8 mouse cellular contexts compared by ENCODE assay signal in the genomic region with DNA sequence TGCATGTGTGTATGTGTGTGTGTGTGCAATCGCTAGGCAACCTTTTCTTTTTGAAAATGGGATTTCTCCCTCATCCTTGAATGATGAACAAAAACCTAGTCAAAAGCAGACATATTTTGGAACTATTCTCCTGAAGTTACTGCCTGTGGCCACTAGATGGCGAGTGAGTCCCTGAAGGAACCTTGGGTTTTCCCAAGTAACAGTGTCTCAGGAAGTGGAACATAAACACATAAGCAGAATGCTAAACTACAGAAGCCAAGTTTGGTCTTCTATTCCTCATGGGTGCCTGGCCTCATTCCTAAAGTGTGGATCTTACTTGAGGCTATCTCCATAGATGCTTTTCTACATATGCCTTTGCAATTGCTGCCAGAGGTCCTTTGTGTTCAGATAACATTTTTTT. TPM values are rescaled to one million over a fixed set of nuclear protein-coding genes. Genes with fewer than 3 reads are reported as not detected.
DNase-seq lines count a peak whose midpoint lies in the region; ATAC-seq and TF ChIP-seq lines count a peak whose summit lies in the region.
"Had no signal": no experiment of that assay in that cellular context is flagged by ENCODE, and none has a peak within 500 bp of the region (broad histone marks: within the 10 kb centered on the region; RNA-seq: fewer than 3 reads in every experiment).

No protein-coding gene starts in this region.

- H3K4me1 ChIP-seq in thymus, adult 2 months (replicated peaks; ENCODE audit: control insufficient read depth, insufficient read depth, low read length), result no peaks in the 10 kb centered on the region
- H3K4me1 ChIP-seq in bone marrow, adult 2 months (ENCODE audit: control insufficient read depth, insufficient read depth, low read length), result peaks cover 2% of the 10 kb centered on the region
- H3K4me1 ChIP-seq in forebrain, embryonic 14.5 days (ENCODE audit: control insufficient read depth, insufficient read depth, low read length), result no peaks in the 10 kb centered on the region
- no peaks in the 10 kb centered on the region for H3K4me1 ChIP-seq in lung, postnatal 0 days (ENCODE audit: insufficient read depth, low read depth, low read length)

- no peak for TF ChIP-seq EP300 in lung, postnatal 0 days (IDR thresholded peaks at IDR 0.05)

- no peaks in the 10 kb centered on the region for H3K9me3 ChIP-seq in forebrain, embryonic 14.5 days (replicated peaks; ENCODE audit: control insufficient read depth, low read length)
- no peaks in the 10 kb centered on the region for H3K9me3 ChIP-seq in lung, postnatal 0 days (ENCODE audit: low read length)

- no peak overlapping the region for H3K4me2 ChIP-seq in forebrain, embryonic 14.5 days (ENCODE audit: low read length)
- no peak overlapping the region for H3K4me2 ChIP-seq in lung, postnatal 0 days (replicated peaks; ENCODE audit: low read depth, low read length)

- H3K36me3 ChIP-seq in thymus, adult 2 months (ENCODE audit: control insufficient read depth, insufficient read depth, low read length), result no peaks in the 10 kb centered on the region
- peaks cover 34% of the 10 kb centered on the region for H3K36me3 ChIP-seq in forebrain, embryonic 14.5 days (ENCODE audit: control insufficient read depth, insufficient read depth, low read length)
- peaks cover 4% of the 10 kb centered on the region; the same call in 1 of the 2 replicates for H3K36me3 ChIP-seq in lung, postnatal 0 days (ENCODE audit: insufficient read depth, low read length)

- ATAC-seq in forebrain, embryonic 14.5 days, result no peak
- ATAC-seq in lung, postnatal 0 days, result peak; percentile 57; the same call in 1 of the 2 replicates

- no peak for TF ChIP-seq POLR2A in thymus, adult 2 months (IDR thresholded peaks at IDR 0.05; ENCODE audit: control insufficient read depth, extremely low read depth, insufficient read depth, low read length, poor library complexity)
- no peak for TF ChIP-seq POLR2A in bone marrow, adult 2 months (IDR thresholded peaks at IDR 0.05; ENCODE audit: borderline replicate concordance, control insufficient read depth, low read depth, low read length)

- DNase-seq in thymus, adult 2 months, result peak; percentile 45
- no peak for DNase-seq in thymus, adult 18-20 months
- DNase-seq in forebrain, embryonic 14.5 days (ENCODE audit: low spot score), result peak; percentile 87
- DNase-seq in kidney, postnatal 36 days, result peak; percentile 24 to 67
- DNase-seq in lung, postnatal 0 days (ENCODE audit: low spot score), result peak; percentile 91
- peak; percentile 65 for DNase-seq in right cerebral cortex, postnatal 14 days

- 21% methylated on average over 2 of the region's 2 CpGs for WGBS in thymus, adult 2 months
- 16% methylated on average over 2 of the region's 2 CpGs for WGBS in bone marrow, adult 2 months
- 16% methylated on average over 2 of the region's 2 CpGs for WGBS in forebrain, embryonic 14.5 days
- 13% methylated on average over 2 of the region's 2 CpGs for WGBS in lung, postnatal 0 days

- no peak overlapping the region for H3K27ac ChIP-seq in thymus, adult 2 months (ENCODE audit: control insufficient read depth, insufficient read depth, low read length)
- no peak overlapping the region for H3K27ac ChIP-seq in bone marrow, adult 2 months (ENCODE audit: control insufficient read depth, insufficient read depth, low read depth, low read length, poor library complexity)
- H3K27ac ChIP-seq in forebrain, embryonic 14.5 days (ENCODE audit: low read depth, low read length), result no peak overlapping the region
- H3K27ac ChIP-seq in lung, postnatal 0 days (ENCODE audit: low read length), result no peak overlapping the region

- no peak for TF ChIP-seq CTCF in thymus, adult 2 months (IDR thresholded peaks at IDR 0.05; ENCODE audit: borderline replicate concordance, control insufficient read depth, extremely low read depth, insufficient read depth, low read length, poor library complexity)
- TF ChIP-seq CTCF in bone marrow, adult 2 months (IDR thresholded peaks at IDR 0.05; ENCODE audit: control insufficient read depth, insufficient read depth, low read length), result peak; percentile 40
- TF ChIP-seq CTCF in lung, postnatal 0 days (IDR thresholded peaks at IDR 0.05), result peak; percentile 93

- H3K9ac ChIP-seq in forebrain, embryonic 14.5 days (ENCODE audit: low read length), result no peak overlapping the region
- H3K9ac ChIP-seq in lung, postnatal 0 days (replicated peaks; ENCODE audit: low read depth), result no peak overlapping the region

- H3K4me3 ChIP-seq in thymus, adult 2 months (ENCODE audit: control insufficient read depth, insufficient read depth, low read length), result no peak overlapping the region
- H3K4me3 ChIP-seq in bone marrow, adult 2 months (replicated peaks; ENCODE audit: control insufficient read depth, low read depth, low read length), result no peak overlapping the region
- no peak overlapping the region for H3K4me3 ChIP-seq in forebrain, embryonic 14.5 days (ENCODE audit: low read depth, low read length)
- no peak overlapping the region for H3K4me3 ChIP-seq in lung, postnatal 0 days (ENCODE audit: low read depth, low read length)

- no peaks in the 10 kb centered on the region for H3K27me3 ChIP-seq in thymus, adult 2 months (ENCODE audit: control insufficient read depth, insufficient read depth, low read length)
- no peaks in the 10 kb centered on the region for H3K27me3 ChIP-seq in forebrain, embryonic 14.5 days (replicated peaks; ENCODE audit: control insufficient read depth, insufficient read depth, low read length)
- H3K27me3 ChIP-seq in lung, postnatal 0 days (replicated peaks; ENCODE audit: insufficient read depth, low read length), result no peaks in the 10 kb centered on the region

RNA-seq across cellular contexts. Expression of gene Gm10577, which starts 22.4 kb away (rescaled TPM):
- not detected in 2 replicates for polyA plus RNA-seq in thymus, adult 2 months (2012; rRNA removed)
- polyA plus RNA-seq in bone marrow, adult 2 months (2011; ENCODE audit: insufficient read depth, insufficient read length, low replicate concordance, missing spikeins), result not detected in 2 replicates
- not detected in 2 replicates for polyA plus RNA-seq in forebrain, embryonic 14.5 days (2014; fragmentation: Nextera tagmentation; extraction: Ambion mirVana)
- not detected in 2 replicates for polyA plus RNA-seq in lung, postnatal 0 days (2015; fragmentation: Nextera tagmentation; extraction: Ambion mirVana)
- polyA plus RNA-seq: neural tube, embryonic 14.5 days had no signal

Comparison
In these comparisons a context has a peak if more than half of its experiments do, and no peak if none do; other contexts are left out.
1. DNase-seq: peak in thymus, adult 2 months (single experiment), forebrain, embryonic 14.5 days (single experiment), kidney, postnatal 36 days (2 of 2), lung, postnatal 0 days (single experiment) and right cerebral cortex, postnatal 14 days (single experiment); none in thymus, adult 18-20 months (0 of 2).